Mouse (Mus musculus) ES-E14 (cell line): ENCODE results near the gene Chrna1. TPM values are rescaled to one million over a fixed set of nuclear protein-coding genes. Genes with fewer than 3 reads are reported as not detected.

Experiments
- DNase-seq: peaks from one replicate; pipeline ENCODE4 v3.0.0-alpha.2; 2013; ENCODE audit warnings: low read depth, low spot score
- H3K27ac ChIP-seq: 2 replicates; pipeline ENCODE4 v1.5.1; 2012; ENCODE audit warnings: low read depth, mild to moderate bottlenecking, low read length, moderate library complexity, mixed read lengths; ENCODE audit not compliant: poor library complexity, insufficient read depth, severe bottlenecking
- H3K36me3 ChIP-seq: 2 replicates; pipeline ENCODE4 v1.6.1; 2012; ENCODE audit warnings: mild to moderate bottlenecking, low read length, moderate library complexity, mixed read lengths; ENCODE audit not compliant: control insufficient read depth, poor library complexity, insufficient read depth, severe bottlenecking
- H3K4me1 ChIP-seq, 2 experiments: fragments of 150-350 bp in 1 of 2; sonication (generic) in 1 of 2; 2 replicates each; pipeline ENCODE4 v1.6.1; 2012; ENCODE audit warnings: low read length in 2 of 2, mild to moderate bottlenecking in 1 of 2, mixed read lengths in 1 of 2; ENCODE audit not compliant: control insufficient read depth in 2 of 2, insufficient read depth in 2 of 2, poor library complexity in 1 of 2
- H3K4me3 ChIP-seq, 2 experiments: fragments of 150-350 bp in 1 of 2; sonication (generic) in 1 of 2; 2 replicates each; pipeline ENCODE4 v1.5.1; 2012; ENCODE audit warnings: low read length in 2 of 2, low read depth in 1 of 2, mild to moderate bottlenecking in 1 of 2, mixed read lengths in 1 of 2; ENCODE audit not compliant: insufficient read depth in 1 of 2, poor library complexity in 1 of 2, severe bottlenecking in 1 of 2
- H3K9ac ChIP-seq: 2 replicates; pipeline ENCODE4 v1.6.1; 2012; ENCODE audit warnings: low read depth, mild to moderate bottlenecking, low read length, mixed read lengths; ENCODE audit not compliant: poor library complexity, insufficient read depth, severe bottlenecking
- H3K9me3 ChIP-seq: fragments of 150-350 bp; sonication (generic); 2 replicates; pipeline ENCODE4 v1.6.1; 2012; ENCODE audit warnings: low read depth, mild to moderate bottlenecking, low read length; ENCODE audit not compliant: control insufficient read depth, insufficient read depth
- CHD2 ChIP-seq: IDR thresholded peaks from 2 replicates; pipeline ENCODE4 v1.6.1; 2014; ENCODE audit warnings: mild to moderate bottlenecking, low read depth, low read length, inconsistent platforms
- HCFC1 ChIP-seq: IDR thresholded peaks from 2 replicates; pipeline ENCODE4 v1.6.1; 2012; ENCODE audit warnings: low read length, inconsistent platforms, borderline replicate concordance; ENCODE audit not compliant: insufficient read depth
- MAFK ChIP-seq: IDR thresholded peaks from 2 replicates; pipeline ENCODE4 v1.6.1; 2014; ENCODE audit warnings: mild to moderate bottlenecking, low read depth, low read length, inconsistent platforms; ENCODE audit not compliant: insufficient read depth
- ZC3H11A ChIP-seq: IDR thresholded peaks from 2 replicates; pipeline ENCODE4 v1.6.1; 2012; ENCODE audit warnings: low read depth, mild to moderate bottlenecking, inconsistent platforms, low read length, borderline replicate concordance
- ZNF384 ChIP-seq: IDR thresholded peaks from 2 replicates; pipeline ENCODE4 v1.6.1; 2012; ENCODE audit warnings: low read depth, low read length, inconsistent platforms
- in situ Hi-C, 2 experiments: fragments of 600-800 bp; cut with MboI; formaldehyde crosslinking; loops; one replicate each; pipeline ENCODE4 v1.15.1; 2025; ENCODE audit warnings: low sequenced_read_pairs in 2 of 2, inconsistent platforms in 1 of 2; ENCODE audit not compliant: unreplicated experiment in 2 of 2
- total RNA-seq: library from RNA; depleted of rRNA; stranded (reverse); fragments of 300-350 nt; gene quantifications from 2 replicates; pipeline ENCODE4 v1.2.3, GENCODE M21; 2012

The Chrna1 gene
- total RNA-seq, 1 experiment = 0.13 TPM

DNA sequence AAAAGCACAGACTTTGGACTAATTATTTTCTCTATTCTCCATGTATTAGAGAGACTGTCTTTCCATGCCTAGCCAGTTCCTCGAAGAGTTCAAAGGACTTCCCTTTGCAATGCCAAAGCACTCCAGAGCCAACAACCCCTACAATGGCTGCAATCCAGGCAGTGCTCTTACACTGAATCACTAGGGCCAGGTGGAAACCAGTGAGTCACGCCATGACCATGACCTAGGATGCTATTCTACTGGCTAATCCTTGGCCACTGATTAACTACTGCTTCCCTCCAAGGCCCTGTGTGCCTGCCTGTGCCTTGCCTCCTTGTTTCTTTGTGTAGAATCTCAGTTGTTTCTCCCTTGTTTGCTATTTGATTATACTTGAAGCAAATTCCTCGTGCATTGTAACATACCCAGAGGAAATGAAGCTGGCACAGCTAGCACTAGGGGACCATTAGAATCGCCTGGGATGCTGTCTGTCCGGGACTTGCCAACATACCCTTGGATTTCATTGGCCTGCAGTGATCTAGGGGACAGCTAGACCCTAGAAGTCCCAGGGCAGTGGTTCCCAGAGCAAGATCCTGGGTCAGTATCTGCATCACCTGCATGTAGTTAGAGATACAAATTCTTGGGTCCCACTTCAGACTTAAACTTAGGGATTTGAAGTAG lies 29.1 kb upstream of the Chrna1 start:
- peaks cover 0 to 7% of the 10 kb centered on the region in 2 experiments; a peak in 2 of 4 replicates for H3K4me1 ChIP-seq
- TF ChIP-seq CHD2 (no peak), ZC3H11A (no peak), HCFC1 (no peak), MAFK (no peak)
- in situ Hi-C loops = no loop called here
- no peak for DNase-seq
- H3K36me3 ChIP-seq = peaks cover 3% of the 10 kb centered on the region; the same call in 1 of the 2 replicates
- no peaks in the 10 kb centered on the region for H3K9me3 ChIP-seq
- no peak overlapping the region for H3K9ac ChIP-seq
- H3K4me3 ChIP-seq = no peak overlapping the region
- no peak overlapping the region for H3K27ac ChIP-seq

DNA sequence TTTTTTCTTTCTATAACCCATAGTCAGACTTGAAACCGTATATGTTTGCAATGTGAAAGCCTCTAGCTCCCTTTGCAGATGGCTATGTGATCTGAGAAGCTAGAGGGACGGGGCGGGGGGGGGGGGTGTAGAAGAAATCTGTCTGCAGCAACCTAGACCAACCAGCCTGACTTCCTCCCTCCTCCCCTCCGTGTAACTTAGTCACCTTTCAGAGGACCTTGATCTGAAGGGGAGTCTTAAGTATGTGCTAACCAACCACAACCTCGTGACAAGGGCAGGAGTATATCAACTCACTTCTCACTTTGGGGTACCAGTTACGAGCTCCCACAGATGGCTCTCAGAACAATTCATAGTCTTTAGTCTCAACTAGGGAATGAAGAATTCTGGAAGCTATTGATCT lies 28.3 kb upstream of the Chrna1 start:
- Histone ChIP-seq H3K27ac (no peak overlapping the region), H3K4me3 (no peak overlapping the region)

DNA sequence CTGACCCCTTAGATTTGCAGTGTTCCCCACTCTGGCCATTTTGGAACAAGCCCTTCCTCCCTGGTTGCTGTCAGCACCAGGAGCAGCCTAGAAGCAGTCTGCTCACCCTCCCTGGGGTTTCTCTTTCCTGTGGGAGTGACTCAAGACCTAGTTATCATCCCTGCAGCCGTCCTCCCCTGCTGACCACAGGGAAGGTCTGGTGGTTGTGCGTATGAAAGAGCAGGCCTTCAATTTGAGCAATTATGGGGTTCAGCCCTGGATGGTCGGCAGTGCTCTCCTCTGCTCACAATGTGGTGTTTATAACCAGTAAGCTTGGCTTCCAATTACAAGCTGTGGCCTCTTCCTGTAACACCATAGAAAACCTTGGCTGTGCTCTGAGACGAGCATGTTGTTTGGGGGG lies 27.5 kb upstream of the Chrna1 start:
- Histone ChIP-seq H3K27ac (no peak overlapping the region), H3K9ac (no peak overlapping the region), H3K4me1 (peaks cover 0 to 7% of the 10 kb centered on the region in 2 experiments; a peak in 2 of 4 replicates), H3K4me3 (no peak overlapping the region), H3K36me3 (peaks cover 3% of the 10 kb centered on the region; the same call in 1 of the 2 replicates), H3K9me3 (no peaks in the 10 kb centered on the region)
- in situ Hi-C loops = no loop called here
- DNase-seq = no peak
- TF ChIP-seq HCFC1 (no peak), ZNF384 (no peak), CHD2 (no peak), ZC3H11A (no peak), MAFK (no peak)

More for the DNA sequence above, 28.3 kb upstream of the Chrna1 start:
- peaks cover 3% of the 10 kb centered on the region; the same call in 1 of the 2 replicates for H3K36me3 ChIP-seq
- in situ Hi-C loops = no loop called here
- H3K9me3 ChIP-seq = no peaks in the 10 kb centered on the region
- H3K9ac ChIP-seq = no peak overlapping the region
- H3K4me1 ChIP-seq = peaks cover 0 to 7% of the 10 kb centered on the region in 2 experiments; a peak in 2 of 4 replicates
- TF ChIP-seq HCFC1 (no peak), ZC3H11A (no peak), MAFK (no peak), CHD2 (no peak), ZNF384 (no peak)
- DNase-seq = no peak

DNA sequence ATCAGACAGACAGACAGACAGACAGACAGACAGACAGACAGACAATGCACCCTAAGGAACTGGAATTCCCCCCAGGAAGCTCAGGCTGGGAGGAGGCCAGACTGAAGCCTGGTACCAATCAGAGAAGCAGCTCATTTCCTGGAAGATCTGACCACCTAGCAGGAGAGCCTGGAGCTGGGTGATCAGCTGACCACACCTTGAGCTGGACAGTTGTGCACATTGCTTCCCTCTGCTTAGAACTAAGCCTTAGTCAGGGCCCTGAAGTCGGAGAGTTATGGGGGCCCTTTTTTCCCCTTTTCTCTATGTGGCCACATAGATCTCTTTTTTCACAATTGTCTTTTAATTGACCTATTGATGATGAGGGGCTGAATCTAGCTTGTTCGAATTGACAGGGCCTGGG lies 27.0 kb upstream of the Chrna1 start:
- no peaks in the 10 kb centered on the region for H3K36me3 ChIP-seq
- H3K4me3 ChIP-seq = no peak overlapping the region
- no peak overlapping the region for H3K9ac ChIP-seq
- in situ Hi-C loops = no loop called here
- H3K4me1 ChIP-seq = peaks cover 0 to 7% of the 10 kb centered on the region in 2 experiments; a peak in 2 of 4 replicates
- TF ChIP-seq ZNF384 (no peak), ZC3H11A (no peak), MAFK (no peak), CHD2 (no peak), HCFC1 (no peak)
- no peak for DNase-seq
- no peaks in the 10 kb centered on the region for H3K9me3 ChIP-seq
- H3K27ac ChIP-seq = no peak overlapping the region

DNA sequence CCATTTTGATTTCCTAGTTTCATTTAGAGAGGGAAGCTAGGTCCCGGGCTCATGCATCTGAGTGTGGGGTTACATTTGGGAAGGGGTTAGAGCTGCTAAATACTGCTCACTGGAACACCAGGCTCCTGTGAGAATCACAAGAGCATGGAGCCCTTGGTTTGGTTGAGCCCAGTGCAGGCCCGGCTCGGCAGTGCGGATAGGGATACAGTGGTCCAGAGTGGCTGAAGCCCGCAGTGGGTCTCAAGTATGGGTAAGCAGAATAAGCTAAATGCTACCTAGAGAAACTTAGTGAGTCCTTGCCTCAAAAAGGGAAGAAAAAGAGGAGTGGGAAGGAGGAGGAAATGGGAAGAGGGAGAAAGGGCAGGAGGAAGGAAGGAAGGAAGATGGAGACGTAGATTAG lies 26.5 kb upstream of the Chrna1 start:
- H3K27ac ChIP-seq = no peak overlapping the region

More for the DNA sequence above, 26.5 kb upstream of the Chrna1 start:
- in situ Hi-C loops = no loop called here
- no peak overlapping the region for H3K4me3 ChIP-seq
- H3K36me3 ChIP-seq = no peaks in the 10 kb centered on the region
- peaks cover 0 to 7% of the 10 kb centered on the region in 2 experiments; a peak in 2 of 4 replicates for H3K4me1 ChIP-seq
- DNase-seq = no peak
- no peak overlapping the region for H3K9ac ChIP-seq
- H3K9me3 ChIP-seq = no peaks in the 10 kb centered on the region
- TF ChIP-seq ZC3H11A (no peak), MAFK (no peak), HCFC1 (no peak)
